ENCODE assay signal across 8 mouse cellular contexts in genomic region chr8:79028541-79029395, GRCm38 (mm10). TPM values are rescaled to one million over a fixed set of nuclear protein-coding genes. Genes with fewer than 3 reads are reported as not detected.
DNase-seq lines count a peak whose midpoint lies in the region; ATAC-seq lines count a peak whose summit lies in the region.

No protein-coding gene starts in this region.

- peak overlapping the region; percentile 100 for H3K27ac ChIP-seq in hindbrain, embryonic 12.5 days

- H3K36me3 ChIP-seq in hindbrain, embryonic 12.5 days = no peaks in the 10 kb centered on the region

- ATAC-seq in cerebellum, adult (ENCODE audit: insufficient number of reproducible peaks, low FRiP score, low TSS enrichment) = peak; percentile 19
- no peak for ATAC-seq in hindbrain, embryonic 12.5 days (ENCODE audit: low FRiP score)

- WGBS in hindbrain, embryonic 12.5 days = under 1% methylated on average over 41 of the region's 56 CpGs

- peak overlapping the region; percentile 99 for H3K9ac ChIP-seq in hindbrain, embryonic 12.5 days

- DNase-seq in MN1 (ENCODE audit: low spot score) = peak; percentile 49
- DNase-seq in forelimb bud, embryonic 11.5 days (ENCODE audit: low read depth, low spot score) = peak; percentile 59
- peak; percentile 28 to 40 for DNase-seq in layer of hippocampus, postnatal 25 days (ENCODE audit: extremely low spot score in 1 of 2, low spot score in 1 of 2)
- peak; percentile 32 to 52 for DNase-seq in lung, postnatal 4 days
- peak; percentile 53 for DNase-seq in right cerebral cortex, postnatal 14 days
- peak; percentile 40 to 70 for DNase-seq in urinary bladder, postnatal 4 days (ENCODE audit: low spot score in 2 of 2)

- H3K4me3 ChIP-seq in hindbrain, embryonic 12.5 days = peak overlapping the region; percentile 99

- peaks cover 31% of the 10 kb centered on the region for H3K4me1 ChIP-seq in hindbrain, embryonic 12.5 days

- H3K27me3 ChIP-seq in hindbrain, embryonic 12.5 days = no peaks in the 10 kb centered on the region

- no peaks in the 10 kb centered on the region for H3K9me3 ChIP-seq in hindbrain, embryonic 12.5 days (replicated peaks)

- peak overlapping the region; percentile 85 for H3K4me2 ChIP-seq in hindbrain, embryonic 12.5 days (replicated peaks)

RNA-seq across cellular contexts. Expression of gene Zfp827, which starts 0.5 kb away (rescaled TPM):
- polyA plus RNA-seq in hindbrain, embryonic 12.5 days (2016; fragmentation: Nextera tagmentation; extraction: Ambion mirVana) = 14.2 and 15.2 TPM in 2 replicates
- total RNA-seq in layer of hippocampus, postnatal 25 days (2021) = 10 to 100 TPM; 27.3 to 32.7 TPM
